Mouse (Mus musculus): ENCODE results near the gene Apol8.

The Apol8 gene

GRCm38 (mm10) chr15:77756848-77757247 is at the start of gene Apol8:
TSS of gene Apol8 (minus strand) at chr15:77757003.
- peak; percentile 62 for DNase-seq

DNA sequence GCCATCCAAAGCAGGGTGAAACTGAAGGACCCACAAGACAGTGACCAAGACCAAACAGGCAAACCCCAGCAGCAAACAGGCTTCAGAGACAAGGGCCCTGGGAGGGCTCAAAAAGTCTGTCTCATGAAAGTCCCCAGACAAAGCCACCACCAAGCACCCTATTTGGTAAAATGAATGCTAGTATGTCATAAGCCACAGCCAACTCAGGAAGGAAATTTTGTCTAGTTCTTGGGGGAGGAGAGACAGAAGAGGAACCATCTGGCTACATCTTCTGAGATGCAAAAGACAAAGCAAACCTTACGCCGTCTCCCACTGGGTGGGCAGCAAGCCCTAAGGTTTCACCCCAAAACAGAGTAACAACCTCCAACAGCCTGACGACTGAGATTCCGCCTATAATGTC is 48.9 kb upstream of the Apol8 start:
- DNase-seq, result no peak

DNA sequence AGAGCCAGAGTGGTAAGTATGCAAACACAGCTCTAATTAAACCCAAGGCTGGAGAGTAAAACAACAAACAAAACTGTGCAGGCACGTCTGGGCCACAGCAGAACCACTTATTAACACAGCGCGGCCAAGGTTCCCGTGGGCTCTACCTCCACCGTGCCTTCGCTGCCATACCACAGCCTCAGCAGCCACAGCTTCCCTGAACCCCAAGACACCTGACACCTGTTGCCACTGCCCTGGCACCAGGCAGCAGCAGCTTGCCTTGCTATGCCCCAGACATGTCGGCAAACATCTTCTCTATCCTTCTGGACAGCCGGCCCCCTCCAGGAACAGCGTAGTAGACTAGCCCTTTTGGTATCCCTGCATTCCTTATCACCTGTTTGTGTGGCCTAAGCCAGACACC is 48.1 kb upstream of the Apol8 start:
- DNase-seq, result no peak

GRCm38 (mm10) chr15:77804460-77804859 is 47.7 kb upstream of the Apol8 start:
- no peak for DNase-seq

DNA sequence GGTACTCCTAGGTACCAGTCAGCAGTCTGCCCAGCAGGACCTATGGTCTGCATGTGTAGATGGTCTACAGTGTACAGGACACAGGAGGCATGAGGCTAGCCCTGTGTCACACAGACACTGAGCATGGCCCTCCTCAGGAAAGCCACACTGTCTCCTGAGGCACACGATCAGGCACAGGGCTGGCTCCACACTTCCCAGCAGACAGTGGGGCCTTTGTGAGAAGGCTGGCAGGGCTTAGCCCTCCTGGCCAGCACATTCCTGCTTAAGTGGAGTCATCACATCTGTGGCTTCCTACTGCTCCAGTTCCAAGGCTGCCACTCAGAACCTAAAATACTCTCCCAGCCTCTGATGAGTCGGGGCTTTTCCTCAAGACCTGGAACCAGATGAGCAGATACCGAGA is 46.9 kb upstream of the Apol8 start:
- DNase-seq, result no peak

DNA sequence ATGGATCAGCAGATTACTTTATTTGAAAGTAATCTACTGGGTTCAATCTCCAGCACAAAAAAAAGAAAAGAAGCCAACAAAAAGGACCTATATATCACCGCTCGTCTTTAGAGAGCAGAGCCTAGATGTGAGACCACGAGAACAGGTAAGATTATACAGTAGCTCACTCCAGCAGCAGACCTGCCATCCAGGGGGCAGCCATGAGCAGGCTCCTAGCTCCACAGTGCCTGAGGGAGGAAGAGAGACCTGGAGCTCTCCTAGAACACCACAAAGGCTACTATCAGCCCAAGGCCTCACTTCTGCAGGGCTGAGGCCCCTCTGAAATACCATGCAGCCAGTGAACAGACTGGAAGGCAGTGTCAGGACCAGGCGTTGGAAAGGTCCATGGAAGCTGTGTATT is 46.2 kb upstream of the Apol8 start:
- DNase-seq, result no peak

DNA sequence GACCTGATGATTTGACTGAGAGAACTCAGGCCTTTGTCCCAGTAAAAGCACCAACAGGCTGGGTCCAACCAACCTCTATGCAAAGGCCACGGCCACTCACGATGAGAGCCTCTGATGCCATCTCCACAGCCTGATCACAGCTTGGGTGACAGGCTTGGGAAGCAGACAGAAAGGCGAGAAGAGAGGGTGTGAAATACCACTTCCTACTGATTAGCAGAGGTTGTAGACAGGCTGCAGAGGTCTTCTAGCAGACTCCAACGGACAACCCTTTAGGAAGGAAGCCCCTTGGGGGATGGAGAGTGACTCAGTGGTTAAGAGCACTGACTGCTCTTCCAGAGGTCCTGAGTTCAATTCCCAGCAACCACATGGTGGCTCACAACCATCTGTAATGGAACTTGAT is 44.4 kb upstream of the Apol8 start:
- DNase-seq, result no peak

DNA sequence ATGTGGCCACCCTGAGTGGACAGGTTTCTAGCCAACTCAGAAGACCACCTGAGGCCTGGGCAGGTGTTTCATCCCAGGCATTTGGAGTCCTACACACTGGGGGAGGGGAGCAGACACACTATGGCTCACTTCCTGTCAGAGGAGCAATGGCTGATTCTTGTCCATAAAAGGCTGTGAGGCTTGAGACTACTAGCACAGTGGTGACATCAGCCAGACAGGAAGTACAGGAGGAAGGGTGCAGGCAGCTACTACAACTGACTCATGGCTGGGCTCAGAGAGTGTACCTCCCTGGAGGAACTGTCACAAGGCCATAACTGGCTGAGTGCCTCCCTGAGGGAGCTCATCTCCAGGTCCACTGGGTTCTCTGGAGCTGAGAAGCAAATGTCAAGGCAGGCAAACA is 43.7 kb upstream of the Apol8 start:
- DNase-seq, result no peak

DNA sequence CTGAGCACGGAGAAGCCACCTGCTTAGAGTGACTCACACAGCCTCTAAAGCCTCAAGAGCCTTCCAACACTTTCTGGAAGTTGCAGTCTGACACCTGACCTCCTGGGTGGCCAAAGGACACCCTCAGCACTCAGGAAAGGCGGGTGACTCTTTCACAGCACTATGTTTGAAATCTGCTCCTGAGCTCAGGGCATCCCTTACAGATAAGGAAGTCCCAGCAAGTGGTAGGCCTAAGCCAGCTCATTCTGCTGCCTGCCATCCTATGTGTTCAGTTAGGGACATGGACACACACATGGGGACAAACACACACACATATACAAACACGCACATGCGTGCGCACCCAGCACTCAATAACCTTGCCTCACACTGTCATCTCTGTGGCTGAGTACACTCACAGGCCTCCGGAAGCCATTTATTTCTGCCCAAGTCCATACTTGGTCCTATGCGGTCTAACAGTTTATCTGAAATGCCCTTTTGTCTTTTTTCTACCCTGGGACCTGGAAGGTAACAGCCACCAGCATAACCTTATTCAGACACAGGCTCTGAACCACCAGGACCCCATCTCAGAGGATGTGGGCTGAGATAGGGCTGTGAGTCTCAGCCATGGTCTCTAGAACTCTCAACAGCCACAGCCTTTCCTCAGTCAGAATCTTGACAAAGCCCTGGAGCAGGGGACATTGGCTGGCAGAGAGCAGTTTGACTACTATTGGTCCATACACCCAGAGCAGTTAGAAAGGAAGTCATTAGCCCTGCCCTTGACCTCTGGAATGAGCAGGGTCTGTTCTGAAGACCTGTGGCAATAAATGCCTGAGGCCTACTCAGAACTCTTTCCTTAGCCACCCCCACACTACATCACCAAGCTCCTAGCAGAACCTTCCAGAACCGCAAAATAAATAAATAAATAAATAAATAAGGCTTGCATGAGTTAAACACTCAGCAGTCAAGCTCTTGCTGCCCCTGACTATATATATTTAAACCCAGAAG is 43.0 kb upstream of the Apol8 start:
- DNase-seq, result no peak

DNA sequence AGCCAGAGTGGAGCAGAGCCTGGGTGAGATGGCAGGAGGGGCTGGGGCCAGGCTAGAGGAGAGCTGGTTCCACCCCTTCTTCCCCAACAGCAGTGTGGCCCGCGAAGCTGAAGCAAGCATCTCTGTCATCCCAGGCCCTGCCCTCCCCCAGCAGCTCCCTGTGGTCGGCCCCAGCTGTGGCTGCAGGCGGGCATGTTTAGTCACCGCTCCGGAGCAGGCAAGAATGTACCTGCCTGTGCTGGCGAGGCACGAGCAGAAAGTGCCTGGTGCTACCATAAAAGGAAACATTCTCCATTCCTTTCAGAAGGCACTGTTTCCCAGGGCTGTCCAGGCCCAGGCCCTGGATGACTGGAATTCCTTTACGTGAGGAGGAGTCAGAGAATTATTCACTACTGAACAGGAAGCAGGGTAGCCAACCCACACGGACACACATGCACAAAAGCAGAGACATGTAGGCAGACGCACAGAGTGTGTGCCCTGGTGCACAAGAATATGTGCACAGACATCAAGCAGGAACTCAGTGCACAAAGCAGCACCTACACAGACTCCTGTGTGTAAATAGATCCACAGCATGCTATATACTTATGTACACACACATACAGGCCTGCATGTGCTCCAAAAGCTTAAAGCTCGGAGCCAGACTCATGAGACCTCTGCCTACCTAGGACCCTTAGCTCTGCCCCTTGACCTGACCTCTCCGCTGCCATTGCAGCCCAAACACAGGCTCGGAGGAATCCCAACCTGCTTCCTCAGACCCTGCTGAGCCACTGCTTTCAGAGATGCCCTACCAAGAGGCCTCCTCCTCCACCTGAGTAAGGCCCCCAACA is 42.1 kb upstream of the Apol8 start:
- peak; percentile 62 for DNase-seq

GRCm38 (mm10) chr15:77797609-77798411 is 41.0 kb upstream of the Apol8 start:
- no peak for DNase-seq

DNA sequence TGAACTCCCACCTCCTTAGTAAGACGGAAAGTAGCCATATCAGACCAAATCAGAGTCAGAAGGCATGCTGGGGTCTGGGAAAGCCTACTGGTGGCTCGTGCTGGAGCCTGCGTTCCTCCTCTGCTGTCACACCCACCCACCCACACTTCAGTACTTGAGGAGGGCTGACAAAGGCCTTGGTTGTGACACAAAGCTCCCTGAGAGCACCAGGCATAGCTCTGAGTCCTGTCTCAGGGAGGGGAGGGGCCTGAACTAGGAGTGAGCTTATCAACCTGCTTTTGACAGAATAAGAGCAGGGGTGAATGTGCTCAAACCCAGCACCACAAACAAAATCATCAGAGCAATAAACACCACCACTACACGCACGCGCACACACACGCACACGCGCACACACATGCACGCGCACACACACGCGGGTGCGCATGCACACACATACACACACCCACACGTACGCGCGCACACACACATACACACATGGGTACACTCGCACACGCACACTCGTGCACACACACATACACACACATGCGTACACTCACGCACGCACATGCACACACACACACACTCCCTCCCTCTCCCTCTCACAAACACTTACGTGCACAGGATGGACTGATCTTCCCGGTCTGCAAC is 39.7 kb upstream of the Apol8 start:
- no peak for DNase-seq

DNA sequence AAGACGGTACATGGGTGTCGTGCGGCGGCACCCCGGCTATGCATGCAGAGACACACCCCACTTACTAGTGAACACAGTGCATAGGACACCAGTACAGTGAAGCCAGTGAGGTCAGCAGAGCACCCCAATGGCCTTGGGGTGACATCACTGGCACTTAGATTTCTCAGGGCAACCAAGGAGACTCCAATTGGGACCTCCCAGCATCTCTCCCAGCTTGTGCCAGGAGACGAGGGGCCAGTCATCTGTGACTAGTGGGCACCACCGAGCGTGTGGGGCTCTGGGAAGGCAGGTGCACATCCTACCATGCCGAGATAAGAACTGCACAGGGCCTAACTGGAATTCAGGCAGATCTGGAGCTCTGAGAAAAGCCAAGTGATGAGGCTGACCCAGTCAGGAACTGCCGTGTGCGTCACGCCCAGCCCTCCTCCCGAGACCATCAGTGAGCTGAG is 38.1 kb upstream of the Apol8 start:
- DNase-seq, result no peak

DNA sequence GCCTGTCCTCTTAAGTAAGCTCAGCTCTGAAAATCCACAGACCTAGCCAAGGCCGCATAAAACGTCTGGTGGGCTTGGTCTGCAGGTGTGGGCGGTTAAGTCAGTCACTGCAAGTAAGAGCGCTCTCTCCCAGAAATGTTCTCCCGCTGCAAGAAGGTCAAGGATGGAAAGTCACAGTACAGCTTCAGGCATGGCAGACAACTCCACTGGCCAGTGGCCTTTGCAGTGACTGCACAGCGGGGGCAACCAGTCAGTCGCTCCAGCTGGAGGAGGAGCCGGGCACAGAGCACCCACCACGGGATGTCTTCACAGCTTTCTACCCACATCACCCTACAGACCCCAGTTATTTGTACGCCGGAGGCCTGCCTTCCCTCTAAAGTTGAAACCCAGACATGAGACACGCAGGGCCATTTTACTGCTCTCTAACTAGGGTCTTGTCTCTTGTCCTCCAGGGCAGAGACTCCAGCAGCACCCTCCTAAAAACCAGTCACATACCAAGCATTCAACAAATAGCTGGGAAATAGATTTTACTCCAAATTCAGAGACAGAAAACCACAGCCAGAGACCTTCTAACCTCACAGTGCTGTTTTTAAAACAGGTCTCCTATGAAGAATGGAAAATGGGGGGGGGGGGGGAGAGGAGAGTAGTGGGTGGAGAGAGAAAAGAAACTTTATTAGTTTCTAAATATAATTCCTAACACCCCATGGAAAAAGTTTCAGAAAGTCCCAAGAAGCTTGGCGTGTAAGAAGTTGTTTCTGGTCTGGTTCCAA is 37.5 kb upstream of the Apol8 start:
- no peak for DNase-seq

DNA sequence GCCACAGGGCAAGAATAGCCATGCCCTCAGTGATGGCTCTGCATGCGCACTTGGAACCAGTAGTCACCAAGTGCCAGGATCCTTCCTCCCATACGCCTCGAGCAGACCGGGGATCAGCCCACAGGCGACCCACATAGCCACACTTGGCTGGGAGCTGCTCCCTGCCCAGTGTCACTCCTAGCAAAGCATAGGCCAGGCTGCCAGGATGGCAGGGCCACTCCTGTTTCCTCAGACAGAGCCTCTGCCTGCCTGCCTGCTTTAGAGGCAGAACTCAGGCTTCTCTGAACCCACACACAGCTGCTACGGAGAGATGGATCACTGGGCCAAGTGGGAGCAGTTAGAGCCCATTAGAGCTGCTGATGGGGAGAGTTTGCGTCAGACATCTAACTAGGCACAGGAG is 36.8 kb upstream of the Apol8 start:
- DNase-seq, result peak; percentile 60

GRCm38 (mm10) chr15:77793094-77793493 is 36.3 kb upstream of the Apol8 start:
- DNase-seq, result no peak

DNA sequence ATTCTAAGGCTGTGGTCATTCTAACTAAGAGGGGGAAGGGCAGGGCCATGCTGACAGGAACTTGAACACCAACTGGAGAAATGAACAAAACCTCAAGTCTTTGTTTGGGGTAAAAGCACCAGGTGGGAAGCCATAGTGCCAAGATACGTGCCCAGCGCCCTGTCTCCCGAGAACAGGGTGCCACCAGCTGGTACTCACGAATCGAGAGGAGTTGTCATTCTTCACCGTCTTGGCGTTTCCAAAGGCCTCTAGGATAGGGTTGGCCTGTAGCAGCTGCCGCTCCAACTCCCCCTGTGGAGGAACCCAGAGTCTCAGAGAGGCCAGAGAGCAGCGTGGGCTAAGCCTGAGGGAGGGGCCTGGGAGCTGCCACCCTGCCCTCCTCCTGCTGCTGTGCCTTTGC is 35.3 kb upstream of the Apol8 start:
- DNase-seq, result no peak

DNA sequence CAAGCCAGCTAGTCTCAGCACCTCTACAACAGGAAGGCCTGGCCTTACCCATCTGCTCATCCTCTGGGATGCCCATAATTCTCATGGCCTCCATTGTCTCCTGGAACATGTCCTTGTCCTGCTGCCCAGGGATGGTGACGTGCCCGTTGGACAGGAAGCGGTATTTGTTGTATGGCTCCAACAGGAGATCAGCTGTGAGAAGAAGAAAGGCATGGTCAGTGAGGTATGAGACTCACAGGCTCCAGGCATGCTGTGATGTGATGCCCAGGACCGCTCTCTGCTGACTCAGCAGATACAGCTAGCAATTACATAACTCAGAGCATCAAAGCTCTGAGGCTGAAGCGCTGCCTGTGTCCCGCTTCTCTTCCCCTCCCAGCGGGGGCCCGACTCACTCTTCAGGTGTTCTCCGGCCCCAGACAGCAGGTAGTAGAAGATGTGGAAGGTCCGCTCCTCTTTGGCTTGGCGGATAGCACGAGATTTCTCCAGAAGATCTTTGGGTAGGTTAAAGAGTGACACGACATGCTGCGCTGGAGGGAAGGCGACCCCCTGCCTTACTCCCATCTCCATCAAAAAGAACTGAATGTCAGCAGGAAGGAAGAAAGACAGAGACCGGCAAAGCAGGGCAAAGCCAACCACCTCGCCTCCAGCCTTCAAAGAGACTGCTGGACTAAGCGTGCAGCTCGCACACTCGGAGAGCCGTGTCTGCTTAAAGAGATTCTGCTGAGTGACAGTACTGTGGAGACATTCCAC is 34.0 kb upstream of the Apol8 start:
- no peak for DNase-seq

GRCm38 (mm10) chr15:77789186-77789585 is 32.4 kb upstream of the Apol8 start:
- DNase-seq, result no peak

- no peak for DNase-seq
Observed at GRCm38 (mm10) chr15:77788356-77788755, 31.6 kb upstream of the Apol8 start.

GRCm38 (mm10) chr15:77785807-77786206 is 29.0 kb upstream of the Apol8 start:
- no peak for DNase-seq
